Mouse (Mus musculus): Measurements from ENCODE around the gene Tmem201. TPM values are rescaled to one million over a fixed set of nuclear protein-coding genes. Genes with fewer than 3 reads are reported as not detected.
A peak's percentile ranks its signal among the peaks of the same experiment; 100 is the strongest.

The Tmem201 gene
- polyA plus RNA-seq, 1 experiment from 2014 or later: 43.5 TPM

GRCm38 (mm10) chr4:149711955-149712354 is 25.9 kb downstream of the Tmem201 start:
- ATAC-seq: no peak
- Histone ChIP-seq H3K36me3 (ENCODE audit: control insufficient read depth, insufficient read depth) (peaks cover 18% of the 10 kb centered on the region), H3K27me3 (replicated peaks; ENCODE audit: control insufficient read depth, insufficient read depth, low read length) (no peaks in the 10 kb centered on the region), H3K4me3 (replicated peaks; ENCODE audit: low read length) (no peak overlapping the region), H3K9me3 (ENCODE audit: control insufficient read depth, low read length) (no peaks in the 10 kb centered on the region), H3K4me2 (ENCODE audit: low read length) (no peak overlapping the region), H3K9ac (replicated peaks; ENCODE audit: low read depth, low read length) (no peak overlapping the region), H3K27ac (ENCODE audit: low read length) (no peak overlapping the region), H3K4me1 (replicated peaks; ENCODE audit: control insufficient read depth, insufficient read depth, low read length) (no peaks in the 10 kb centered on the region)
- 21% methylated on average over 7 of the region's 7 CpGs for WGBS

- Histone ChIP-seq H3K9ac (replicated peaks; ENCODE audit: low read depth, low read length) (no peak overlapping the region), H3K4me3 (replicated peaks; ENCODE audit: low read length) (no peak overlapping the region), H3K27ac (ENCODE audit: low read length) (no peak overlapping the region), H3K9me3 (ENCODE audit: control insufficient read depth, low read length) (no peaks in the 10 kb centered on the region), H3K27me3 (replicated peaks; ENCODE audit: control insufficient read depth, insufficient read depth, low read length) (no peaks in the 10 kb centered on the region), H3K4me1 (replicated peaks; ENCODE audit: control insufficient read depth, insufficient read depth, low read length) (no peaks in the 10 kb centered on the region), H3K36me3 (ENCODE audit: control insufficient read depth, insufficient read depth) (peaks cover 15% of the 10 kb centered on the region), H3K4me2 (ENCODE audit: low read length) (no peak overlapping the region)
- 85% methylated on average over 5 of the region's 5 CpGs for WGBS
- no peak for ATAC-seq
These were observed 26.4 kb downstream of the Tmem201 start for GRCm38 (mm10) chr4:149711485-149711884.

- Histone ChIP-seq H3K27me3 (replicated peaks; ENCODE audit: control insufficient read depth, insufficient read depth, low read length) (no peaks in the 10 kb centered on the region), H3K4me3 (replicated peaks; ENCODE audit: low read length) (no peak overlapping the region), H3K27ac (ENCODE audit: low read length) (no peak overlapping the region), H3K36me3 (ENCODE audit: control insufficient read depth, insufficient read depth) (peaks cover 9% of the 10 kb centered on the region), H3K4me1 (replicated peaks; ENCODE audit: control insufficient read depth, insufficient read depth, low read length) (no peaks in the 10 kb centered on the region), H3K9ac (replicated peaks; ENCODE audit: low read depth, low read length) (no peak overlapping the region), H3K9me3 (ENCODE audit: control insufficient read depth, low read length) (no peaks in the 10 kb centered on the region), H3K4me2 (ENCODE audit: low read length) (no peak overlapping the region)
- WGBS: 25% methylated on average over 5 of the region's 5 CpGs
- peak; percentile 67 for ATAC-seq
These were observed 27.3 kb downstream of the Tmem201 start for GRCm38 (mm10) chr4:149710510-149710909.

GRCm38 (mm10) chr4:149705941-149706340 is 31.9 kb downstream of the Tmem201 start:
- Histone ChIP-seq H3K36me3 (ENCODE audit: control insufficient read depth, insufficient read depth) (no peaks in the 10 kb centered on the region), H3K9ac (replicated peaks; ENCODE audit: low read depth, low read length) (no peak overlapping the region), H3K27me3 (replicated peaks; ENCODE audit: control insufficient read depth, insufficient read depth, low read length) (no peaks in the 10 kb centered on the region), H3K4me1 (replicated peaks; ENCODE audit: control insufficient read depth, insufficient read depth, low read length) (no peaks in the 10 kb centered on the region), H3K27ac (ENCODE audit: low read length) (no peak overlapping the region), H3K9me3 (ENCODE audit: control insufficient read depth, low read length) (no peaks in the 10 kb centered on the region), H3K4me2 (ENCODE audit: low read length) (no peak overlapping the region), H3K4me3 (replicated peaks; ENCODE audit: low read length) (no peak overlapping the region)
- ATAC-seq: no peak
- WGBS: 92% methylated on average over 8 of the region's 8 CpGs

- Histone ChIP-seq H3K9me3 (ENCODE audit: control insufficient read depth, low read length) (no peaks in the 10 kb centered on the region), H3K27ac (ENCODE audit: low read length) (no peak overlapping the region), H3K4me1 (replicated peaks; ENCODE audit: control insufficient read depth, insufficient read depth, low read length) (no peaks in the 10 kb centered on the region), H3K4me3 (replicated peaks; ENCODE audit: low read length) (no peak overlapping the region), H3K27me3 (replicated peaks; ENCODE audit: control insufficient read depth, insufficient read depth, low read length) (no peaks in the 10 kb centered on the region), H3K4me2 (ENCODE audit: low read length) (no peak overlapping the region), H3K36me3 (ENCODE audit: control insufficient read depth, insufficient read depth) (no peaks in the 10 kb centered on the region), H3K9ac (replicated peaks; ENCODE audit: low read depth, low read length) (no peak overlapping the region)
- ATAC-seq: no peak
- WGBS: 82% methylated on average over 7 of the region's 7 CpGs
These were observed 32.5 kb downstream of the Tmem201 start for GRCm38 (mm10) chr4:149705298-149705697.

- no peak within 1 kb of the TSS for H3K4me3 ChIP-seq (replicated peaks; ENCODE audit: low read length)
- peaks cover 11% of the 10 kb centered on the region for H3K4me1 ChIP-seq (replicated peaks; ENCODE audit: control insufficient read depth, insufficient read depth, low read length)
- no peaks in the 10 kb centered on the region for H3K9me3 ChIP-seq (ENCODE audit: control insufficient read depth, low read length)
- WGBS: 79% methylated on average over 19 of the region's 19 CpGs
- no peak within 1 kb of the TSS for H3K9ac ChIP-seq (replicated peaks; ENCODE audit: low read depth, low read length)
- H3K27ac ChIP-seq (ENCODE audit: low read length): no peak within 1 kb of the TSS
- no peak within 1 kb of the TSS for H3K4me2 ChIP-seq (ENCODE audit: low read length)
- no peaks in the 10 kb centered on the region for H3K36me3 ChIP-seq (ENCODE audit: control insufficient read depth, insufficient read depth)
- ATAC-seq: no peak
- peaks cover 5% of the 10 kb centered on the region for H3K27me3 ChIP-seq (replicated peaks; ENCODE audit: control insufficient read depth, insufficient read depth, low read length)
These were observed 35.4 kb downstream of the Tmem201 start, which contains the start of gene Pik3cd for GRCm38 (mm10) chr4:149702210-149702979. Pik3cd (minus strand) TSS chr4:149702571.

GRCm38 (mm10) chr4:149701426-149702209 is 36.2 kb downstream of the Tmem201 start:
- no peak for ATAC-seq
- Histone ChIP-seq H3K27me3 (replicated peaks; ENCODE audit: control insufficient read depth, insufficient read depth, low read length) (peaks cover 8% of the 10 kb centered on the region), H3K9ac (replicated peaks; ENCODE audit: low read depth, low read length) (no peak overlapping the region), H3K36me3 (ENCODE audit: control insufficient read depth, insufficient read depth) (no peaks in the 10 kb centered on the region), H3K4me1 (replicated peaks; ENCODE audit: control insufficient read depth, insufficient read depth, low read length) (peaks cover 12% of the 10 kb centered on the region), H3K4me3 (replicated peaks; ENCODE audit: low read length) (no peak overlapping the region), H3K9me3 (ENCODE audit: control insufficient read depth, low read length) (no peaks in the 10 kb centered on the region), H3K27ac (ENCODE audit: low read length) (no peak overlapping the region), H3K4me2 (ENCODE audit: low read length) (no peak overlapping the region)
- 56% methylated on average over 18 of the region's 18 CpGs for WGBS

GRCm38 (mm10) chr4:149699953-149700352 is 37.9 kb downstream of the Tmem201 start:
- Histone ChIP-seq H3K4me2 (ENCODE audit: low read length) (no peak overlapping the region), H3K9ac (replicated peaks; ENCODE audit: low read depth, low read length) (no peak overlapping the region), H3K27me3 (replicated peaks; ENCODE audit: control insufficient read depth, insufficient read depth, low read length) (peaks cover 8% of the 10 kb centered on the region), H3K4me3 (replicated peaks; ENCODE audit: low read length) (no peak overlapping the region), H3K9me3 (ENCODE audit: control insufficient read depth, low read length) (no peaks in the 10 kb centered on the region), H3K36me3 (ENCODE audit: control insufficient read depth, insufficient read depth) (no peaks in the 10 kb centered on the region), H3K4me1 (replicated peaks; ENCODE audit: control insufficient read depth, insufficient read depth, low read length) (peaks cover 14% of the 10 kb centered on the region), H3K27ac (ENCODE audit: low read length) (no peak overlapping the region)
- ATAC-seq: no peak
- WGBS: 46% methylated on average over 4 of the region's 4 CpGs

- peaks cover 14% of the 10 kb centered on the region for H3K4me1 ChIP-seq (replicated peaks; ENCODE audit: control insufficient read depth, insufficient read depth, low read length)
- peak overlapping the region; percentile 52 for H3K4me3 ChIP-seq (replicated peaks; ENCODE audit: low read length)
- 1% methylated on average over 35 of the region's 35 CpGs for WGBS
- peaks cover 8% of the 10 kb centered on the region for H3K27me3 ChIP-seq (replicated peaks; ENCODE audit: control insufficient read depth, insufficient read depth, low read length)
- peak; percentile 90 for ATAC-seq
- no peaks in the 10 kb centered on the region for H3K36me3 ChIP-seq (ENCODE audit: control insufficient read depth, insufficient read depth)
- no peak overlapping the region for H3K27ac ChIP-seq (ENCODE audit: low read length)
- H3K4me2 ChIP-seq (ENCODE audit: low read length): peak overlapping the region; percentile 77
- no peaks in the 10 kb centered on the region for H3K9me3 ChIP-seq (ENCODE audit: control insufficient read depth, low read length)
- peak overlapping the region; percentile 64 for H3K9ac ChIP-seq (replicated peaks; ENCODE audit: low read depth, low read length)
These were observed 39.5 kb downstream of the Tmem201 start for GRCm38 (mm10) chr4:149698197-149698821.
